Mouse (Mus musculus) mouse embryonic stem cell (cell line): ENCODE results near the gene Ppp2r3d.

Experiments used
- in situ Hi-C, 2 experiments: fragments of 300-500 bp; cut with MboI; formaldehyde crosslinking; loops; 1 replicate in 1 of 2; 3 replicates in 1 of 2; pipeline ENCODE4 v1.14.3; 2019 to 2020; ENCODE audit warnings: low sequenced_read_pairs in 2 of 2, low pct_unique_long_range_greater_than_20kb in 1 of 2, mixed read lengths in 1 of 2; ENCODE audit not compliant: unreplicated experiment in 1 of 2

Gene Ppp2r3d

DNA sequence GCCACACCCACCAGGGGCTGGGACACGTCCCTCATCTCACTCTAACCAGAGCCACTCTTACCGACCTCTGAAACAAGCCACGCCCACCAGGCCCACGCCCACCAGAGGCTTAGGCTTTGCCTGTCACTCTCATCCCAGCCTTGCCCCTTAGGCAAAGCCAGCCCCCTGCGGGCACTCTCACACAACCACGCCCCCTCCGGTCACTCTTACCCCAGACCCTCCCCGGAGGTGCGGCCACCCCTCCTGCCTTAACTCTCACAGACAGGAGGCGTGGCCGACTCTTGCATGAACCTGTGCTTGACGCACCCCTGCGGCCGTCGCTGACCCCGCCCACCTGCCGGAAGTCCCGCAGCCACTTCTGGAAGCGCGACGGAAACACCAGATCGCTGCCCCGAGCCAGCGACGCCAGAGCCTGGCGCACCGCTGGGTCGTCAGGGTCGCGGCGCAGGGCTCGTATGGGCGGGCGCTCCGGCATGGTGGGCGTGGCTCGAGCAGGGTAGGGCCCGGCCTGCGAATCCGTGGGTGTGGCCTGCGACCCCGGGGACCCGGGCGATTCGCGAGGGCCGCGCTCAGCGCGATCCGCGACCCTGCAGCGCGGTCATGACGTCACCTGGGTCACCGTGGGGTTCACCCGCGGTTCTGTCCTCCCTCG, 53.7 kb downstream of the Ppp2r3d start:
- in situ Hi-C loops = no loop called here

- in situ Hi-C loops = no loop called here
Observed at GRCm38 (mm10) chr9:124422427-124422826, 54.3 kb downstream of the Ppp2r3d start.

GRCm38 (mm10) chr9:124412921-124413320, 63.8 kb downstream of the Ppp2r3d start:
- in situ Hi-C loops = loop anchor here (5.0 kb wide), 1 partner anchor 61 kb away; no protein-coding TSS in a partner anchor

- in situ Hi-C loops = loop anchor here (5.0 kb wide), 1 partner anchor 59 kb away; no protein-coding TSS in a partner anchor
Observed at GRCm38 (mm10) chr9:124411553-124411952, 65.1 kb downstream of the Ppp2r3d start.

DNA sequence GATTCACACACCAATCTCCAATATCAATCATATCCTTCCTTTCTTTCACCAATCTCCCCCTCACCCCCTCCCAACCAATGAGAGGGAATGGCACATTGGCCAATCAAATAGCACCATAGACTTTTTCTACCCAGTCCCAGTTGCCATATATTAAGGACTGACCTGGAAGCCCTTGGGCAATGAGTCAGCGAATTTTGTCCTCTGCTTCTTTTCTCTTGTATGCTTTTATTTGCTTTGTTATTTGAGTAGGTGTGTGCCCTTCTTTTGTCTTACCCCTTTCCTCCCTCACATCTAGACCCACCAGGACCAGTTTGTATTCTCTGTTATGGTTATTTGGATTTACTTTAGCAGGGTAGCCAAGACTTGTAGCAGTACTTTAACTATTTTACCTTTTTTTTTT, 68.1 kb downstream of the Ppp2r3d start:
- in situ Hi-C loops = no loop called here
